Mouse (Mus musculus) CD4-positive naive resting alpha-beta T cell, adult 57 days (primary cell): ENCODE results near the gene Ptpdc1. TPM values are rescaled to one million over a fixed set of nuclear protein-coding genes. Genes with fewer than 3 reads are reported as not detected.

ENCODE experiments used
- total RNA-seq: library from RNA; stranded (reverse); gene quantifications from one replicate; pipeline ENCODE4 v1.2.4, GENCODE M21; 2023

Gene Ptpdc1
- 9.2 TPM for total RNA-seq

GRCm38 (mm10) chr13:48625433-48626184 is at the start of gene Ptpdc1:
Ptpdc1 (minus strand) TSS chr13:48625664.

GRCm38 (mm10) chr13:48662431-48663143 is 37.1 kb upstream of the Ptpdc1 start, which contains the start of gene Barx1:
Barx1 (plus strand) TSS chr13:48662998.

Other genes with a start within 250 kb of the Ptpdc1 start
- 30.4 TPM for gene Zfp169, start 112.2 kb downstream of the Ptpdc1 start, total RNA-seq
- not detected for gene A830005F24Rik, start 112.1 kb downstream of the Ptpdc1 start, total RNA-seq
- gene Barx1, start 37.3 kb upstream of the Ptpdc1 start, total RNA-seq: not detected
- 59.6 TPM for gene Phf2, start 245.5 kb upstream of the Ptpdc1 start, total RNA-seq